Mouse (Mus musculus) bone marrow macrophage, adult 2 months (primary cell): ENCODE data around the gene Zfp341.

Source experiments
- CTCF ChIP-seq: IDR thresholded peaks from 2 replicates; pipeline ENCODE4 v1.5.1; 2012; ENCODE audit warnings: low read depth, mild to moderate bottlenecking, low read length, moderate library complexity
- POLR2A ChIP-seq: IDR thresholded peaks from 2 replicates; pipeline ENCODE4 v1.6.1; 2012; ENCODE audit warnings: mild to moderate bottlenecking, low read depth, low read length, borderline replicate concordance

DNA sequence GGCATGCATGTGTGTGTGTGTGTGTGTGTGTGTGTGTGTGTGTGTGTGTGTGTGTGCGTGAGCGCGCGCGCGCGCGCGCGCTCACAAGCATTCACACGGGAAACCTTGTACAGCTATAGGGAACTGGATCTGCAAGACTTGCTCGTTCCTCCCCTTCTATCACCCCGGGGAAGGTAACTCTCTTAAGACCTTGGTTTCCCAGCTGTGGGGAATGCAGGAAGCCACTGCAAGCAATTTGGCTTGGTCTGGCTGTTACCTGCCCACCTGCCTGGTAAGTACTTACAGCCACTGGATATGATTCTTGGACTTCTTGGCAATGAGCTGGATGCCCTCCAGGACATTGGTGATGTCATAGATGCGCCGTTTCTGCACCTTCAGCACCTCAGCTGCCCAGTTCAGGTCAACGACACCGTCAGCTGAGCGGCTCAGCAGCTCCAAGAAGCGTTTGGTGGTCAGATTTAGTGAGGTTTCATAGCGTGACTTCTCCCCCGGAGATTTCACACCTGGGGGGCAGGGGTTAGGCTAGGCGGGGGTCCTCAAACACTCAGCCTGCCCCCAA is 49.4 kb upstream of the Zfp341 start:
- TF ChIP-seq POLR2A (no peak), CTCF (no peak)
